Mouse (Mus musculus) myocyte (in vitro differentiated cells): Measurements from ENCODE around the gene Lamb2. TPM values are rescaled to one million over a fixed set of nuclear protein-coding genes. Genes with fewer than 3 reads are reported as not detected.
A peak's percentile ranks its signal among the peaks of the same experiment; 100 is the strongest.

Experiments used
- H3K27me3 ChIP-seq: one replicate; pipeline ENCODE4 v1.6.1; 2011; ENCODE audit not compliant: control insufficient read depth, insufficient read depth, insufficient read length
- H3K36me3 ChIP-seq: one replicate; pipeline ENCODE4 v1.6.1; 2011; ENCODE audit not compliant: control insufficient read depth, insufficient read depth
- H3K4me2 ChIP-seq: one replicate; pipeline ENCODE4 v1.6.1; 2011; ENCODE audit warnings: low read depth, control low read depth
- H3K4me3 ChIP-seq: one replicate; pipeline ENCODE4 v1.5.1; 2011; ENCODE audit warnings: mild to moderate bottlenecking, control low read depth, moderate library complexity
- H3K79me2 ChIP-seq: one replicate; pipeline ENCODE4 v1.6.1; 2011; ENCODE audit not compliant: control insufficient read depth, insufficient read depth
- H3ac ChIP-seq: one replicate; pipeline ENCODE4 v1.6.1; 2011; ENCODE audit not compliant: control insufficient read depth, insufficient read length
- CEBPB ChIP-seq: IDR thresholded peaks from 2 replicates; pipeline ENCODE4 v1.6.1; 2011; ENCODE audit warnings: mild to moderate bottlenecking, moderate library complexity; ENCODE audit not compliant: poor library complexity, insufficient read depth, severe bottlenecking
- E2F4 ChIP-seq: IDR thresholded peaks from one replicate; pipeline ENCODE4 v1.6.1; 2011; ENCODE audit warnings: mild to moderate bottlenecking, control low read depth, moderate library complexity; ENCODE audit not compliant: insufficient read depth
- MAX ChIP-seq: IDR thresholded peaks from one replicate; pipeline ENCODE4 v1.6.1; 2011; ENCODE audit warnings: low read depth, mild to moderate bottlenecking, control low read depth
- MYOD1 ChIP-seq, 3 experiments: IDR thresholded peaks; one replicate each; pipeline ENCODE4 v1.6.1; 2011; ENCODE audit warnings: control low read depth in 2 of 3, low read depth in 2 of 3, mild to moderate bottlenecking in 2 of 3, moderate library complexity in 1 of 3; ENCODE audit not compliant: insufficient read length in 2 of 3, control insufficient read depth in 1 of 3
- MYOG ChIP-seq, 3 experiments: IDR thresholded peaks; one replicate each; pipeline ENCODE4 v1.6.1; 2011; ENCODE audit warnings: control low read depth in 2 of 3, low read depth in 2 of 3, mild to moderate bottlenecking in 2 of 3; ENCODE audit not compliant: insufficient read length in 2 of 3, control insufficient read depth in 1 of 3, insufficient read depth in 1 of 3
- POLR2A ChIP-seq: IDR thresholded peaks from one replicate; pipeline ENCODE4 v1.6.1; 2011; ENCODE audit warnings: low read depth, mild to moderate bottlenecking, control low read depth, moderate library complexity; ENCODE audit not compliant: insufficient read length
- POLR2AphosphoS2 ChIP-seq: IDR thresholded peaks from one replicate; pipeline ENCODE4 v1.6.1; 2011; ENCODE audit warnings: low read depth, control low read depth; ENCODE audit not compliant: insufficient read length
- REST ChIP-seq: IDR thresholded peaks from one replicate; pipeline ENCODE4 v1.6.1; 2011; ENCODE audit warnings: mild to moderate bottlenecking, control low read depth, moderate library complexity; ENCODE audit not compliant: insufficient read depth, insufficient read length
- SRF ChIP-seq: IDR thresholded peaks from one replicate; pipeline ENCODE4 v1.6.1; 2011; ENCODE audit warnings: low read depth; ENCODE audit not compliant: control insufficient read depth, insufficient read length
- TCF12 ChIP-seq: IDR thresholded peaks from one replicate; pipeline ENCODE4 v1.6.1; 2011; ENCODE audit warnings: mild to moderate bottlenecking, control low read depth; ENCODE audit not compliant: poor library complexity, insufficient read depth, severe bottlenecking
- TCF3 ChIP-seq: IDR thresholded peaks from one replicate; pipeline ENCODE4 v1.6.1; 2011; ENCODE audit warnings: low read depth, control low read depth; ENCODE audit not compliant: insufficient read length
- USF1 ChIP-seq: IDR thresholded peaks from one replicate; pipeline ENCODE4 v1.6.1; 2011; ENCODE audit warnings: low read depth, mild to moderate bottlenecking, control low read depth, moderate library complexity
- polyA plus RNA-seq: library from polyadenylated mRNA; unstranded; fragments of >200 nt; fragmentation: generic; extraction: Trizol; gene quantifications from one replicate; pipeline ENCODE4 v1.2.1, GENCODE M21; 2012; ENCODE audit warnings: missing spikeins

The Lamb2 gene
- polyA plus RNA-seq, 1 experiment = 61.6 TPM

- Histone ChIP-seq H3K36me3 (no peaks in the 10 kb centered on the region), H3K4me3 (no peak overlapping the region), H3K27me3 (peaks cover under 1% of the 10 kb centered on the region), H3K4me2 (no peak overlapping the region), H3ac (no peak overlapping the region), H3K79me2 (no peaks in the 10 kb centered on the region)
- TF ChIP-seq POLR2AphosphoS2 (no peak), MYOG (IDR thresholded peaks at IDR 0.05; ENCODE audit: control insufficient read depth in 1 of 3, insufficient read depth in 1 of 3, insufficient read length in 2 of 3, low read depth in 2 of 3) (no peak), USF1 (no peak), POLR2A (no peak), TCF3 (no peak), SRF (no peak), REST (no peak), E2F4 (no peak), TCF12 (no peak), MAX (no peak), MYOD1 (IDR thresholded peaks at IDR 0.05; ENCODE audit: control insufficient read depth in 1 of 3, insufficient read length in 2 of 3, low read depth in 2 of 3) (no peak), CEBPB (no peak)
Measured at GRCm38 (mm10) chr9:108451170-108451493, 28.4 kb upstream of the Lamb2 start.

DNA sequence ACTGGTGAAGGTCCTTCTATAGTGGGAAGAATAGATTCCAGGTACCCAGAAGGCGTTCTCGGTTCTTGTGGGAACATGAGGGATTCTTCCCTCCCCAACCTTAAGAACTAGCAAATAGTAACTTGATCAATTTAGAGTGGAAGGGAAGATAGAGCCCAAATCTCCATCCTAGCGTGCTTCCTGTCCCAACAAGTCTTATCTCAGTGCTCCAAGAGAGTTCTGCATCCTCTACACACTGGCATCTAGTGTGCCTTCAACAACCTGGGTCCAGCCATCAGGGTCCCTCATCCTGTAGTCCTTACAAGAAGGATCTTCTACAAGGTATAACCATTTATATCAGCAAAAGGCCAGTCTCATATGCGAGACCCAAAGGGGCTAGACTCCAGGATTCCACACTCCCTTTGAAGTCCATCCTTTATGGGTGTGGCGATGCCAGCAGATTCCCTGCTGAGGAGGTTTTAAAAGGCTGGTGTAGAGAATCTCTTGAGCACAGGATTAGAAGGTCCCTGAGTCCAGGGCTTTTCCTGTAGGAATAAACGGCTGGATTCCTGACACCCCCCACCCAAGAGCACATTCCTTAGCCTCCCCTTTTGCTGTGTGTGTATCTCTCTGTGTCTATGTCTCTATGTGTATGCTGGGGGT lies 27.9 kb upstream of the Lamb2 start:
- Histone ChIP-seq H3K4me3 (peak overlapping the region; percentile 17), H3K4me2 (no peak overlapping the region), H3ac (no peak overlapping the region), H3K36me3 (no peaks in the 10 kb centered on the region), H3K79me2 (no peaks in the 10 kb centered on the region), H3K27me3 (no peaks in the 10 kb centered on the region)
- TF ChIP-seq USF1 (no peak), MYOG (IDR thresholded peaks at IDR 0.05; ENCODE audit: control insufficient read depth in 1 of 3, insufficient read depth in 1 of 3, insufficient read length in 2 of 3, low read depth in 2 of 3) (no peak), E2F4 (no peak), SRF (no peak), POLR2A (no peak), TCF3 (no peak), MYOD1 (IDR thresholded peaks at IDR 0.05; ENCODE audit: control insufficient read depth in 1 of 3, insufficient read length in 2 of 3, low read depth in 2 of 3) (no peak), CEBPB (no peak), REST (no peak), POLR2AphosphoS2 (no peak), MAX (no peak), TCF12 (no peak)

DNA sequence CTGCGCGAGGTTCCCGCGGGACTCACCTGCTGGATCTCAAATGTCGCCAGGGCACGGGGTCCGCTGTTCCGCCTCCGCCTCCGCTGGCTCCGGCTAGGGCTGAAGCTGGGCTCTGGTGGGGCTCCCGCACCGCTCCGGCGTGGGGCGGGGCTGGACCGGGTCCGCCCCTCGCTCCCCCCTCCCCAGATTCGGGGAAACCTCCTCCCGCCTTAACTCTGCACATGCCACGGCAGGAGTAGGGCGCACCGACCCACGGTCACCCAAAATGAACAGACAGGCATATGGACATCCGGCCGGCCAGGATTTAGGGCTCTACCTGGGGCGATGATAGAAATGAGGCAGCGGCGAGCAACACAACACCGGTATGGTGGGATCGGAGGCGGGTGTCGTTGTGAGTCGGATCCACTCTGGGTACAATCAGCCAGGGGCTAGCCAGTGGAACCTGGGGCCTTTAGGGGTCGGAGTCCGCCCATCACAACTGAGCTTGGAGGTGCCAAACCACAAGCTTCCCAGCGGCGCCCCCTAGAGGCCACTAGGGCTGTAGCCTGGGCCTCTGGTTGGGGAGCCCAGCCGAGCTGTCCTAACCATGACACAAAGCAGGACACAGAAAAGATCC lies 27.1 kb upstream of the Lamb2 start:
- no peak for TF ChIP-seq E2F4
- no peak for TF ChIP-seq MYOD1 (IDR thresholded peaks at IDR 0.05; ENCODE audit: control insufficient read depth in 1 of 3, insufficient read length in 2 of 3, low read depth in 2 of 3)
- no peak for TF ChIP-seq TCF3
- TF ChIP-seq REST = no peak
- TF ChIP-seq POLR2A = no peak
- Histone ChIP-seq H3K79me2 (no peaks in the 10 kb centered on the region), H3K36me3 (no peaks in the 10 kb centered on the region), H3K4me2 (peak overlapping the region; percentile 80), H3K4me3 (peak overlapping the region; percentile 17), H3K27me3 (no peaks in the 10 kb centered on the region), H3ac (no peak overlapping the region)

GRCm38 (mm10) chr9:108452911-108453310 lies 26.6 kb upstream of the Lamb2 start:
- no peaks in the 10 kb centered on the region for H3K27me3 ChIP-seq
- H3K36me3 ChIP-seq = no peaks in the 10 kb centered on the region
- H3K4me3 ChIP-seq = peak overlapping the region; percentile 17
- no peaks in the 10 kb centered on the region for H3K79me2 ChIP-seq
- H3K4me2 ChIP-seq = peak overlapping the region; percentile 80
- no peak overlapping the region for H3ac ChIP-seq
- no peak for TF ChIP-seq E2F4

DNA sequence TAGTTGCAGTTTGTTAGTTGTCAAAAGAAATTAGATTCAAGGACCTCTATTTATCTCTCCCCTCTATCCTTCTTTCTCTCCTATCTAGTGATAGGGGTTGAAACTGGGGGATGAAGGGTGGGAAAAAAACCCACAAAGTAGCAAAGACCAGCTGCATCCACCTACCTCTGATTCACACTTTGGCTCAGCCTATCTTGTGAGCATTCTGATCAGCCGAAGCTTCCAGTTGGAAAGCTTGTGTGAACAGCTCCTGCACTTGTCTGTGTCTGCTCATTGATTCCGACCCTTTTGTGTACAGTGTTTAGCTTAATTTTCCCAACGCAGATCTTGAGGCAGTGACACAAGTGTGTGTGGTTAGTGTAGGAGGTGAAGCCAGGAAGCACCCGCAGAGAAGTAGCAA lies 26.1 kb upstream of the Lamb2 start:
- Histone ChIP-seq H3K79me2 (no peaks in the 10 kb centered on the region), H3K4me2 (no peak overlapping the region), H3ac (no peak overlapping the region), H3K27me3 (no peaks in the 10 kb centered on the region), H3K4me3 (no peak overlapping the region), H3K36me3 (no peaks in the 10 kb centered on the region)
- TF ChIP-seq MYOD1 (IDR thresholded peaks at IDR 0.05; ENCODE audit: control insufficient read depth in 1 of 3, insufficient read length in 2 of 3, low read depth in 2 of 3) = no peak
- TF ChIP-seq TCF12 = no peak
- TF ChIP-seq CEBPB = no peak
- TF ChIP-seq SRF = no peak
- no peak for TF ChIP-seq USF1
- TF ChIP-seq E2F4 = no peak
- no peak for TF ChIP-seq MAX
- no peak for TF ChIP-seq POLR2AphosphoS2
- no peak for TF ChIP-seq TCF3
- TF ChIP-seq MYOG (IDR thresholded peaks at IDR 0.05; ENCODE audit: control insufficient read depth in 1 of 3, insufficient read depth in 1 of 3, insufficient read length in 2 of 3, low read depth in 2 of 3) = no peak
- TF ChIP-seq POLR2A = no peak
- no peak for TF ChIP-seq REST
